Mouse (Mus musculus) erythroblast, embryonic 14.5 days (primary cell): ENCODE measurements around the gene Slc41a2.

Source experiments
- GATA1 ChIP-seq: IDR thresholded peaks from 2 replicates; pipeline ENCODE4 v1.6.1; 2012; ENCODE audit warnings: low read length, inconsistent platforms, mixed read lengths
- TAL1 ChIP-seq: IDR thresholded peaks from 3 replicates; pipeline ENCODE4 v1.6.1; 2012; ENCODE audit warnings: low read length, inconsistent platforms, mixed read lengths

- TF ChIP-seq GATA1 (no peak), TAL1 (no peak)
These were observed 15.1 kb downstream of the Slc41a2 start for GRCm38 (mm10) chr10:83322551-83323100.
